Mouse (Mus musculus): ENCODE data around the gene Ube2o.

DNA sequence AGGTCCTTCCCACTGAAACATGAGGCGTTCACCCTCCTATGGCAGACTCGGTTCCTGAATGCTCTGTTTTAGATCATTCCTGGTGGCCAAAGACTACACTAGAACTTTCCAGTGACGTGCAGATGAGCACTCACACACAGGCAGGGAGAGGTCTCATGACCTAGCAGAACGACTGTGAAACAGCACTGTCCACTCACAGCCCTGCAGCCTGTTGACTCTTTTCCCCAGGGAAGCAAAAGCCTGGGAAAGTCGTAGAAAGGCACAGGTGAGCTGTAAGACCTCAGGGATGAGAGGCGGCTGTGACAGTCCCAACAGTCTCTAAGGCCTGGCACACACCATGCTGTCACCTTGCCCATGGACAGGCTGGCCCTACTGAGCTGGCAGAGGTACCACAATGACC, 24.9 kb downstream of the Ube2o start:
- TF ChIP-seq POLR2A (IDR thresholded peaks at IDR 0.05; ENCODE audit: insufficient read depth, low read length) (no peak), CTCF (IDR thresholded peaks at IDR 0.05; ENCODE audit: low read depth, low read length) (no peak)

Data from ES-Bruce4 (cell line).